Mouse (Mus musculus) left cerebral cortex, adult 2 months (tissue): ENCODE results near the gene Tef. TPM values are rescaled to one million over a fixed set of nuclear protein-coding genes. Genes with fewer than 3 reads are reported as not detected.
A peak's percentile ranks its signal among the peaks of the same experiment; 100 is the strongest.

Experiments
- DNase-seq, 2 experiments: peaks; one replicate each; pipeline ENCODE4 v3.0.0; 2021 to 2022; ENCODE audit warnings: low spot score in 2 of 2, mixed read lengths in 1 of 2; ENCODE audit errors: extremely low spot score in 1 of 2
- H3K27ac ChIP-seq: fragments of 200-600 bp; 2 replicates; pipeline ENCODE4 v1.8.1; 2022
- H3K4me3 ChIP-seq: fragments of 200-600 bp; 2 replicates; pipeline ENCODE4 v1.8.1; 2022
- CTCF ChIP-seq: fragments of 200-600 bp; IDR thresholded peaks from 2 replicates; pipeline ENCODE4 v1.8.1; 2022; ENCODE audit warnings: antibody characterized with exemption, mild to moderate bottlenecking, moderate library complexity
- intact Hi-C: fragments of 180-260 bp; cut with DNase I; formaldehyde crosslinking; loops from one replicate; pipeline ENCODE4 v1.15.1; 2025
- total RNA-seq, 2 experiments: library from RNA; stranded (reverse); gene quantifications; 2 replicates each; pipeline ENCODE4 v1.2.3; 2021

The Tef gene
- total RNA-seq, 2 experiments from 2014 or later = 220 to 228 TPM

DNA sequence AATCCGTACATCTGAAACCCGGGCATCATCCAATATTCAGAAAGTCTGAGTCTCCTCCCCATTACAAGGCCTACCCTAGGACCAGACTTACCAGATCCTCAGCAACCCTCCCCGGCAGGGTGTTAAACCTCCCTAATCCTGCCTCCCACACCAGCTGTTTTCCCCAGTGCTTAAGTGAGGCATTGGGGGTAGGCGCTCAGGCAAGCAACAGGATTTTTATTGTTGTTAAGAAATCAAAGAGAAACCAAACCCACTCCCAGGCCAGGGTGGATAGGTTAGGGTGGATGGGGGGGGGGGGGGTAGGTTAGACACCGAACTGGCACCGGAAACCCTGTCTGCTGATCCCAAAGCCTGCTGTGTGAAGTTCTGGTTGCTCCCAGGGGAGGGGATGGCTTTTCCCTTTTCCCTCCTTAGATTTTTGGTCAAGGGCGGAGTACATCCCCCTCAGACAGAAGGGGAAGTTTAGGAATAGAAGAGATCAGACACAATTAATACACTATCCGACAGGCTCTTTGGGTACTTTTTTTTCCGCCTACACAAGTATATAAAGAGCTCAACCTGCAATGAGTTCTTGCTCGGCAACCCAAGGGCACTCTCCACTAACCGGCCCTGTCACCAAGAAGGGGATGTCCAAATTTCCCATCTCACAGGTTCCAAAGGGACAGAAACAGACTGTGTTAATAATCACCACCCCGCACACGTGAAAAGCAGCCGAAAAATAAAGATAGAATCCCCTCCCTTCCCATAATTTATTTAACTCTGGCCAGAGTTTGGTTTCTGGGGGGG lies 54.9 kb downstream of the Tef start:
- peak overlapping the region; percentile 98 for H3K4me3 ChIP-seq
- intact Hi-C loops = loop anchor here (2.0 kb wide), 2 partner anchors 20 to 46 kb away; no protein-coding TSS in a partner anchor
- TF ChIP-seq CTCF = no peak
- DNase-seq = no peak
- H3K27ac ChIP-seq = peak overlapping the region; percentile 99

DNA sequence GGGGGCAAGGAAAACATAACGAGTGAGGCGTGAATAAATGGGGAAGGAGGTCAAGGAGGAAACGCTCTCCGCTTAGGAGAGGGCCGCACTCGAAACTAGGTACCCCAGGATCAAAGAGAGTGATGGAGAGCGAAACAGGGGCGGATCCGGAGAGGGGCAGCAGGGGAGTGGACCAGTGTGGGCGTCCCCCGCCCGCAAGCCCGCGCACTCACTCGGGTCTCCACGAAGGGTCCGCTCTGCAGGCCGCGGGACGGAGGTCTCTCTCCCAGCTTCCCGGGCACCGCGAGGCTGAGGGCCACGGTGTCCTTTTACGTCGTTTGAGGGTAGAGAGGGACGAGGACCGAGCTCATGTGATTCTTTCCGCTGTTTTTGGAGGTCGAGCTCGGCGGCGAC lies 55.5 kb downstream of the Tef start:
- intact Hi-C loops = loop anchor here (1.0 to 2.0 kb wide), 4 partner anchors 15 to 55 kb away; partner anchors contain the start of genes Aco2 and Tef
- H3K4me3 ChIP-seq = peak overlapping the region; percentile 98

DNA sequence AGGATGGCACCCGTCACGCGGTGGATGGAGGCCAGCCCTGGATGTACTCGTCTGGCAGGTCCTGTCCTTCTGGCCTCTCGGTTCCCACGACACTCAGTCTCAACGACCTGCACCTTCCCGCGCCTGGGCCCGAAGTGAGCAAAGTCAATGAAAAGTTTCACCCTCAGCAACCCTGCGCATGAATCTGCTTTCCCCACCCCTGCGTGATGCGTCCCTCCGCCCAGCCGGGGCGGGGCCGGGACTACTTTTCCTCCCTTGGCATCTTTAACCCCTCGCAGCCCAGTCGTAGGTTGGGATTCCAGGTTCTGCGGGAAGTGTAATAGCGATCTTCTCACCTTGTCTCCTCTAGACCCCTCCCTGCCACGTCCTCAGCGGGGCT lies 55.9 kb downstream of the Tef start:
- H3K4me3 ChIP-seq = peak overlapping the region; percentile 98
- no peak for TF ChIP-seq CTCF
- intact Hi-C loops = loop anchor here (1.0 to 2.0 kb wide), 2 partner anchors 15 to 56 kb away; partner anchors contain the start of genes Aco2 and Tef
- peak; percentile 93 to 96 for DNase-seq
- peak overlapping the region; percentile 99 for H3K27ac ChIP-seq

More for the DNA sequence above, 55.5 kb downstream of the Tef start:
- peak overlapping the region; percentile 99 for H3K27ac ChIP-seq
- DNase-seq = peak in 1 of 2 experiments; percentile 57
- no peak for TF ChIP-seq CTCF

DNA sequence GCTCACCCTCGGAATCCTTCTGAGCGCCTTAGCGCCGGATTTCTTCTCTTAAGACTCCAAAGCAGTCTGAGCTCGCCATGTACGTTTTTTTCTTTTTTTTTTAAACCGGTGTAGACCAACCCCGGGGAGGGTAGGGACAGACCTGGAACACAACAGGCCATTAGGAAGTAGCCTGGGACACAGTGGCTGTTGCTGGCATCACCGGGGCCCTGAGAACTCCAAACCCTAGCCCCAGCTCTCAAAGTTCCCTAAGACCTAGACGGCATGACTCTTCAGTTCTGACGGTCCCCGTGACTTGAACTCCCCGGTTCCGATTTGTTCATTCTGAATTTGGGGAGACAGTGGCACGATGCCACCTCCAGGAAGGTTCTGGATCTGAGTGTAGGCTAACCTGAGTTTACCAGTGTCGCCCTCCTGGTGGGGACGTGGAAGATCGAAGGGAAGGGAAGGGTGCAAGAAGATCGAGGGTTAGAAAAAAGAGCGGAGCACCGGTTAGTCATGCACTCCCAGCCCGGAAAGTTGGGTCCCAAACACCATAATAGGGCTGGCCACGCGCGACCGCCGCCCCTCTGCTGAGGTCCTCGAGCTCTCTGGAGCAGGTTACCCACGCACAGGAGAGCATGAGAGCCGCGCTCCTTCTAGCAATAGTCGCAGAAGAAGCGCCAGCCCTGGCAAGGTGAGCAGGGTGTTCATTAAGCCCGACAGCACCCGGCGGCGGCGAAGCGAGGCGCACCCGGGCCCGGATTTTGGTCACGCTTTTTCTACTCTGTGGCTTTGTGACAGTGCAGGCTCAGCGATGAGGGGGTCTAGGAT lies 56.5 kb downstream of the Tef start, which contains the start of gene Tob2:
Tob2 (minus strand) TSS at position 280 of the 813 bp plus-strand sequence.
- peak within 1 kb of the TSS; percentile 98 for H3K4me3 ChIP-seq
- H3K27ac ChIP-seq = peak within 1 kb of the TSS; percentile 99
- peak; percentile 56 to 63 for DNase-seq
- no peak; the same call in 1 of the 2 replicates for TF ChIP-seq CTCF
- intact Hi-C loops = loop anchor here (1.0 to 2.0 kb wide), 2 partner anchors 14 to 56 kb away; partner anchors contain the start of genes Aco2 and Tef

DNA sequence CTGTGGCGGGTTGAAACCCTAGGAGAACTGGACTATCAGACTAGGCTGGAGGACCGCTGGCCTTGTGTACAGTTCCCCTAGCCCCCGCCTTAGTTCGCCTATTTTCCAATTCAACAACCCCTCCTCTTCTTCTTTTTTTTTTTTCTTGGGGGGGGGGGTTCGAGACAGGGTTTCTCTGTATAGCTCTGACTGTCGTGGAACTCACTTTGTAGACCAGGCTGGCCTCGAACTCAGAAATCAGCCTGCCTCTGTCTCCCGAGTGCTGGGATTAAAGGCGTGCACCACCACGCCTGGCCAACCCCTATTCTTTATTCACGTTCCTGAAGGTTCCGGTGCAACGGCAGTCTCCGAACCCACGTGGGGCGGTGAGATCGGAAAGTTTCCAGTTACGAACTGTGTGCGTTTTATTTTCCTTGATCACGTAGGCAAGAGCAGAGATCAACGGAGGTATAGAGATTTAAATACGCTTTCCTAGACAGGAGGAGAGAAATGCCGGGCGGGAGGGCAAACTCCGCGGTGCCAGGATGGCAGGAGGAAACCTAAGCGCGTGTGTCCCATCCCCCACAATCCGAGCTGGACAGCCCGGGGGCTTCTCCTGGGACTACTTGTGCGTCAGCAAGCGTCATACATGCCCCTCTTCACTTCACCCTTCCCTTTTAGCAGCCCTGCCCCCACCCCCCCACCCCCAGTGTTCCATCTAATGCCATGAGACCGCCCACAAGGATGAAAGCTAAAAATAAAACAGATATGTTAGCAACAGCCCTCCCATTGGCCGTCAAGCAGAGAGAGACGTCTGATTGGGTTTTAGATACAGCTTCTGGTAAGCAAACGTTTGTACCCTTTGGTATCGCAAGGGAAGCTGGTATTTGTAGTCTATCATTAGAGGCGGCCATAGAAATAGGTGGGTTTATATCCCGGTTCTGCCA lies 57.4 kb downstream of the Tef start:
- DNase-seq = peak; percentile 78 to 83
- intact Hi-C loops = loop anchor here (2.0 kb wide), 1 partner anchor 13 kb away; the partner anchor contains the start of gene Aco2
- TF ChIP-seq CTCF = no peak
- Histone ChIP-seq H3K27ac (peak overlapping the region; percentile 99), H3K4me3 (peak overlapping the region; percentile 98)

DNA sequence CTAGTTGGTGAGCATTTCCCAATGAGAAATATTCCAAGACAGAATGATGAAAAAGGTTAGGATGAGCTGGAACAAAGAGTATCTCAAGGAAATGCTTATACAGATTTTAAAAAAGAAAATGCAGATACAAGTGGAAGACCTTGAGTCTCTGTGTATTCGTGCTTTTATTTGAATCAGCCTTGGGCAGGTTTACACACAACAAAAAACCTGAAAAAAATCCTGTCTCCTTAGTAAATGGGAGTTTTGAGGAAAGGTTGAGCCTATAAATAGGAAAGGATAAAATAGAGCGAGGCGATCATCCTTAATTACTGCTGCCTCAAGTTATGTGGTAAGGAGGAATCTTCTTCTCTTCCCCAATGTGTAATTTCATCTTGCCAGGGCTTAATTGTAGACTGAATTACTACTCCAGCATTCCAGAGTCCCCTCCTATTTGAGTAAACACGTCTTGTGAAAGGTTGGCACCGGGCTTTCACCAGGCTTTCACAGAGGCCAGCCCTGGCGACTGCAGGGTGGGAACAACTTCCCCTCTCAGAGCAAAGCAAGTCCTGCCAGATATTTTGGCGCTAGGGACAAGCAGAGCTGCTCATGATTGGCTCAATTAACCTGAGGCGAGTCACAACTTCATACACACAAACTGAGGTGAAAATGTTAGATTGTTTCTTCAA lies 58.4 kb downstream of the Tef start:
- no peak for DNase-seq
- intact Hi-C loops = no loop called here
- peak overlapping the region; percentile 38 for H3K4me3 ChIP-seq
- peak overlapping the region; percentile 94 for H3K27ac ChIP-seq
- no peak for TF ChIP-seq CTCF

DNA sequence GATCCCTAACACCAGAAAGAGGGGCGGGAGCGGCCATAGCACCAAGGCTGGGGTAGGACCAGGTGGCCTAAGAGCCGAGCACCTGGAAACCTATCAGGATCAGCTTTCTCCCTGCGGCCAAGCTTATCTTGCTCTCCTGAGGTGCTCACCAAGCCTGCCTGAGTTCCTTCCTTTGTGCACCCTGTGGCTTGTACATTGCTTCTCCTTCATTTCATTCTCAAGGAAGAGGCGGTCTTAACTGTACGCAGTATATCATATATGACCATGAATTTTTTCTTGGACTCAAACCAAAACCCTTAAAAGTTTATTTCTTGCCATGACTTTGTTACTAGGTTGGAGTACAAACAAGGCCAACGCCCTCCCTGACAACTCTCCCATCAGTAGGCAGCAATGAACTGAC lies 62.0 kb downstream of the Tef start:
- Histone ChIP-seq H3K27ac (no peak overlapping the region), H3K4me3 (no peak overlapping the region)
- no peak for TF ChIP-seq CTCF
- no peak for DNase-seq
- intact Hi-C loops = no loop called here

DNA sequence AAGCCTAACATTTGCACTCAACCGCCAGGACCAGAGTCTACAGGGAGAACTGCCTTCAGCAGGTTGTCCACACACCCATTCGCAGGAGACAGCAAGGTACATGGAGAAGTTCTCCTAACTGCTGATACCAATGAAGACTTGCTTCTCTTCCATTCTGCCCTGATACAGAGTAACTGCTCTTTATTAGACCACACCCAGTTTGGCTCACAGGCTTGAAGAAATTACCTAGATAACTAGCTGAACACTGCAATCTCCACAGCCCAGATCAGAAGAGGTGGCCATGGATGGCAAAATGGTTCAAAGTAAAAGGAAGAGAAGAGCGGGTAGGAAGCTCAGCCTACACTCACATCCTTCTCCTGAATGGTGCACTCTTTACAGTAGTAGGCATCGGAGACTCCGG lies 67.8 kb downstream of the Tef start:
- intact Hi-C loops = no loop called here

DNA sequence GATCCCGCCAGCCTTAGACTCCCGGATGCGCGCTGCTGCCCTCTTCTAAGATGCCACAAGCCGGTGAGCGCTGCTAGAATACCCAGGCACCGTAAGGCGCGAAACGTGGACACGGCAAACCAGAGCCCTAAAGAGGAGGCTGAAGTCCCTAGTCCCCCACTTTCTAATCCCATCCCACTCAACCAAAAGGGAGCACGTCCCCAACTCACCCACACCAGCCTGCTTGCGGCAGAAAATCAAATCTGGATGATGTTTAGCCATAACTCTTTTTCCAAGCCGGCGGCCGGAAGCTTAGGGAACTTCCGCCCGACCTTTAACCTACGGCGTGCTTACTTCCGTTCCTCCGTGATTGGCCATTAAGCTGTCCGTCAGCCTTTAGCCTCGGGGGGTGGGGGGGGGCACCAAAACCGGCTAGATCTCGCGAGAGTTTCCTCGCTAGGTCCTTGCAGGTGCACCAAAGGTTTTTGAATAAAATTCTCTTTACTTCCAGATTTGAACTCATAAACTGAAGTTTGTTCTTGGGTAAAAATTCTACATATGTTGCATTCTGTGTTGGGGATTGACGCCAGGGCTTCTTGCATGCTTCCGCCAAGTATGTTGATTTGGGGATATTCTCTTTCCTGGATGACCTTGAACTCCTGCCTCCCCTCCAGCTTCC lies 69.5 kb downstream of the Tef start, which contains the start of gene Phf5a:
Phf5a (minus strand) TSS at position 308 of the 658 bp plus-strand sequence.
- DNase-seq = peak; percentile 81 to 85
- H3K27ac ChIP-seq = peak within 1 kb of the TSS; percentile 100
- TF ChIP-seq CTCF = no peak
- intact Hi-C loops = loop anchor here (2.0 kb wide), 1 partner anchor 13 kb away; the partner anchor contains the start of gene Tob2
- peak within 1 kb of the TSS; percentile 83 for H3K4me3 ChIP-seq

More for the DNA sequence above, 67.8 kb downstream of the Tef start:
- Histone ChIP-seq H3K4me3 (no peak overlapping the region), H3K27ac (no peak overlapping the region)
- no peak for DNase-seq
- TF ChIP-seq CTCF = no peak
